Mouse (Mus musculus) kidney, embryonic 15.5 days (tissue): ENCODE results near the gene Ldhd. TPM values are rescaled to one million over a fixed set of nuclear protein-coding genes. Genes with fewer than 3 reads are reported as not detected.

Experiments
- ATAC-seq: fragments of 200-750 bp; cut with Nextera tagmentation; replicated peaks from 2 replicates; pipeline ENCODE4 v1.8.0; 2017; ENCODE audit warnings: moderate TSS enrichment; ENCODE audit not compliant: low FRiP score
- H3K27ac ChIP-seq: fragments of 300-500 bp; sonication (generic); 2 replicates; pipeline ENCODE4 v1.5.1; 2015; ENCODE audit warnings: mild to moderate bottlenecking, inconsistent platforms
- H3K27me3 ChIP-seq: fragments of 300-500 bp; sonication (generic); 2 replicates; pipeline ENCODE4 v1.6.1; 2015; ENCODE audit warnings: inconsistent platforms
- H3K36me3 ChIP-seq: fragments of 300-500 bp; sonication (generic); 2 replicates; pipeline ENCODE4 v1.6.1; 2015; ENCODE audit warnings: inconsistent platforms
- H3K4me1 ChIP-seq: fragments of 300-500 bp; sonication (generic); 2 replicates; pipeline ENCODE4 v1.6.1; 2015; ENCODE audit warnings: inconsistent platforms
- H3K4me2 ChIP-seq: fragments of 300-500 bp; sonication (generic); 2 replicates; pipeline ENCODE4 v1.6.1; 2015; ENCODE audit warnings: moderate library complexity, mild to moderate bottlenecking, inconsistent platforms
- H3K4me3 ChIP-seq: fragments of 300-500 bp; sonication (generic); replicated peaks from 2 replicates; pipeline ENCODE4 v1.5.1; 2015; ENCODE audit warnings: mild to moderate bottlenecking, inconsistent platforms
- H3K9ac ChIP-seq: fragments of 300-500 bp; sonication (generic); 2 replicates; pipeline ENCODE4 v1.6.1; 2015; ENCODE audit warnings: mild to moderate bottlenecking, inconsistent platforms
- H3K9me3 ChIP-seq: fragments of 300-500 bp; sonication (generic); replicated peaks from 2 replicates; pipeline ENCODE4 v1.6.1; 2016; ENCODE audit warnings: inconsistent platforms
- WGBS: fragments of 180-500 bp; shearing (Covaris S2); methylation state at CpG from one replicate; pipeline ENCODE4 v1.1.7; 2015; ENCODE audit warnings: mixed read lengths; 5-methylcytosine and 5-hydroxymethylcytosine counted together
- polyA plus RNA-seq: library from polyadenylated mRNA; unstranded; fragments of >200 nt; fragmentation: Nextera tagmentation; extraction: Ambion mirVana; gene quantifications from 2 replicates; pipeline ENCODE4 v1.2.1, GENCODE M21; 2015

Gene Ldhd
- polyA plus RNA-seq, 1 experiment from 2014 or later = 1.3 TPM

DNA sequence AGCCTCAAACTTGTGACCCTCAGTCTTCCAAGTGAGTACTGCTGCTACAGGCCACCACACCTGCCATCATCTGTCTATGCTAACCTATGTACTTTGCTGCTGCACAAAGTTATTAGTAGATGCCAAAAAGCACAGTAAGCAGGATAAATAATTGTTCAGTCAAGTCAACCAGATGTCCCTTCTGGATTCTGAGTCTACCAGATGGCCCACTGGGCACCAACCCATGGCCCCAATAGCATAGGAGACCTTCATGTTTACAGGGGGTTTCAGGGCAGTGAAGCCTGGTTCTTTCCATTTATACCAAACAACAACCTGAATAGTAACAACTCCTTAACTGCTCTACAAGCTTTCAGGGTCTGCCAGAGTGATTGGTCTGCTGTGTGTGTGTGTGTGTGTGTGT, 39.0 kb downstream of the Ldhd start:
- no peak overlapping the region for H3K9ac ChIP-seq
- ATAC-seq = no peak
- H3K4me2 ChIP-seq = no peak overlapping the region
- H3K4me3 ChIP-seq = no peak overlapping the region
- no peaks in the 10 kb centered on the region for H3K27me3 ChIP-seq
- no peaks in the 10 kb centered on the region for H3K36me3 ChIP-seq
- no peak overlapping the region for H3K27ac ChIP-seq
- H3K4me1 ChIP-seq = peaks cover 39% of the 10 kb centered on the region
- no peaks in the 10 kb centered on the region for H3K9me3 ChIP-seq

DNA sequence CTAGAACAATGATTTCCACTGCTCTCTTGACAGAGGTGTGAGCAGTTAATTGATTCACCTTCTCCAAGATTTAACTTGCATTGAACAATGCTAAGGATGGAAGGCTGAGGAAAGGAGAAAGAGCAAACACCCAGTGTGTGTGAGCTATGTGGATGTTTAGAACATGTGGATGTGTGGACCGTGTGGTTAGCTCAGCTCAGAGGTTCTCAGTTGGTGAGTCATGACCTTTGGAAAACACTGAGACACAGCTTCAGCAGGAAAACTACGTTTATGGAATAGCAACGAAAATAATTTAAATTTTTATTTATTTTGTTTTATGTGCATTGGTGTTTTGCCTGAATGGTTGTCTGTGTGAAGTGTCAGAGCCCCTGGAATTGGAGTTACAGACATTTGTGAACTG, 40.0 kb downstream of the Ldhd start:
- Histone ChIP-seq H3K4me1 (peaks cover 29% of the 10 kb centered on the region), H3K36me3 (no peaks in the 10 kb centered on the region), H3K9ac (no peak overlapping the region), H3K4me2 (no peak overlapping the region), H3K4me3 (no peak overlapping the region), H3K27ac (no peak overlapping the region), H3K9me3 (no peaks in the 10 kb centered on the region), H3K27me3 (no peaks in the 10 kb centered on the region)
- no peak for ATAC-seq
- 76% methylated on average over 3 of the region's 3 CpGs for WGBS

DNA sequence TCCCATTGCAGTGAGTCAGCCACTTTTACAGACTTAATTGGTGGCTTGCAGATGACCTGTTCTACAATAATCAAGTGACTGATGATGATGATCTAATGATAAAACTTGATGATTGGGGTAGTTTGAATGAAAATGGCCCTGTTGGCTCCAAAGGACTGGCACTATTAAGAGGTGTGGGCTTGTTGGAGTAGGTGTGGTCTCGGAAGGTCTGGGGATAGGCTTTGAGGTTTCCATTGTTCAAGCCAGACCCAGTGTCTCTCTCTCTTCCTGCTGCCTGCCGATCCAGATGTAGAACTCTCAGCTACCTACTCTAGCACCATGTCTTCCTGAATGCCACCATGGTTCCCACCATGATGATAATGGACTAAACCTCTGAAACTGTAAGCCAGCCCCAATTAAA, 41.8 kb downstream of the Ldhd start:
- ATAC-seq = no peak
- no peaks in the 10 kb centered on the region for H3K27me3 ChIP-seq
- H3K36me3 ChIP-seq = no peaks in the 10 kb centered on the region
- H3K4me2 ChIP-seq = no peak overlapping the region
- H3K4me1 ChIP-seq = peaks cover 13% of the 10 kb centered on the region
- WGBS = 85% methylated on average over 2 of the region's 2 CpGs
- no peak overlapping the region for H3K9ac ChIP-seq
- no peaks in the 10 kb centered on the region for H3K9me3 ChIP-seq
- no peak overlapping the region for H3K4me3 ChIP-seq
- no peak overlapping the region for H3K27ac ChIP-seq

DNA sequence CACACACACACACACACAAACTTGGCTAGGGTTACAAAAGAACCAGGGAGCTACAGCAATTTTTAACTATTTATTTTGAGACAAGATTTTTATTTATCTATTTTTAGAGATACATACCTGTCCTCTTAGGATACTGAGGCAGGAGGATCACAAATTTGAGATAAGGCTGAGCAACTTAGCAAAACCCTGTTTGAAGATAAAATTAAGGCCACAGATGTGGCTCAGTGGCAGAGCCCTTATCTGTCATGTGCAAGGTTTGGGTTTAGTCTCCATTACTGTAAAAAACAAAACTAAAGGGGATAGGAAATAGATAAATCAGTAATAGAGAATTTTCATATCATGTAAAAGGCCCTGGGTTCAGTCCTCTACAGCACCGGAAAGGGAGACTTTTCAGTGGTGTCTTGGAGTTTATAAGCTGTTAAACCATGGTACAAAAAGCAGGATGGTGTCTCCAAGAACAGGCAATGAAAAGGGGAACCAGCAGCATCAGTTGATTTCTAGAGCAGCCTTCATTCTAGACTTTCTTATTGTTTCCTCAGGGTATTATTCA, 42.6 kb downstream of the Ldhd start:
- Histone ChIP-seq H3K4me2 (no peak overlapping the region), H3K4me3 (no peak overlapping the region), H3K36me3 (no peaks in the 10 kb centered on the region), H3K9ac (no peak overlapping the region), H3K27ac (no peak overlapping the region), H3K27me3 (no peaks in the 10 kb centered on the region), H3K4me1 (peaks cover 6% of the 10 kb centered on the region), H3K9me3 (no peaks in the 10 kb centered on the region)
- whole genome bisulfite sequencing = 98% methylated on average over 1 of the region's 1 CpGs
- no peak for ATAC-seq

DNA sequence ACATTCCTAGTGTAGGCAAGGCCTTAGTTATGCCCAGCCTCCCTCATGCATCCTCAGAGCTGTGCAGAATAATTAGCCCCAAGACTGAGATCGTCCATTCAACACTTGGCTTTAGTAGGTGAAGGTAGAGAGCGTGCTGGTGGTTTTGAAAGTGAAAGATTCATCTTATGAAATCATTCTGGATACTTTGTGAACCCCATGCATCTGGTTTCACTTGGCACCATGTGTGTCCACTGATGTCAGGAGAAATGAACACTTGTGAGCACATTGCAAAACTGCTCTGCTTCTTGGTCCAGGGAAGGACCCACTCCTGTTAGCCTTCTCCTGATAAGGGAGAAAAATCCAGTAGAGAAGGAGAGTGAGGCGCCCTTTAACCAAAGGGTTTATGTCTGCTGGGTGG, 45.2 kb downstream of the Ldhd start:
- Histone ChIP-seq H3K27ac (no peak overlapping the region), H3K4me2 (no peak overlapping the region), H3K9ac (no peak overlapping the region), H3K27me3 (no peaks in the 10 kb centered on the region), H3K4me3 (no peak overlapping the region), H3K4me1 (0 out of 2 replicates have a peak, but pooled peaks cover 2% of the 10 kb centered on the region), H3K36me3 (peaks cover 3% of the 10 kb centered on the region; the same call in 1 of the 2 replicates), H3K9me3 (no peaks in the 10 kb centered on the region)
- WGBS = 88% methylated on average over 3 of the region's 3 CpGs
- no peak for ATAC-seq

DNA sequence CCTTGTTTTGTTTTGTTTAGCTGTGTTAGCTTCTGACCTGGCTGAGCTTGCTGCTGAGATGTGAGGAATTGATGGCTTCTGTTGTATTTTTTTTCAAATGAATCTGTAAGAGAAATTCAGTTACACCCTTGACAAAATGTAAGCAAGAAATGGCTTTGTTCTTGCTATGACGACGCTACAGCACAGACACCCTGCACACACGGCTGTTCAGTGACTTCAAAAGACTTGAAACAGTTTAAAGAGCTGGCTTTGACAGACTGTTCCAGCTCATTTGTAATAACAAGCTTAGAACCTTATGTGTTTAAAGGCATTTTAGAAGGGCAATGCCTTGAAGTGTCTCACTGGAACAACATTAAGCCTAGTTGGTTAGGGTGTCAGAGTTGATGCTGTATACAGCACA, 47.8 kb downstream of the Ldhd start:
- 66% methylated on average over 3 of the region's 3 CpGs for WGBS
- H3K9me3 ChIP-seq = no peaks in the 10 kb centered on the region
- no peak overlapping the region for H3K4me2 ChIP-seq
- no peak overlapping the region for H3K27ac ChIP-seq
- H3K4me3 ChIP-seq = no peak overlapping the region
- no peak for ATAC-seq
- peaks cover 10% of the 10 kb centered on the region; the same call in 1 of the 2 replicates for H3K36me3 ChIP-seq
- H3K4me1 ChIP-seq = no peaks in the 10 kb centered on the region
- H3K9ac ChIP-seq = no peak overlapping the region
- H3K27me3 ChIP-seq = no peaks in the 10 kb centered on the region

DNA sequence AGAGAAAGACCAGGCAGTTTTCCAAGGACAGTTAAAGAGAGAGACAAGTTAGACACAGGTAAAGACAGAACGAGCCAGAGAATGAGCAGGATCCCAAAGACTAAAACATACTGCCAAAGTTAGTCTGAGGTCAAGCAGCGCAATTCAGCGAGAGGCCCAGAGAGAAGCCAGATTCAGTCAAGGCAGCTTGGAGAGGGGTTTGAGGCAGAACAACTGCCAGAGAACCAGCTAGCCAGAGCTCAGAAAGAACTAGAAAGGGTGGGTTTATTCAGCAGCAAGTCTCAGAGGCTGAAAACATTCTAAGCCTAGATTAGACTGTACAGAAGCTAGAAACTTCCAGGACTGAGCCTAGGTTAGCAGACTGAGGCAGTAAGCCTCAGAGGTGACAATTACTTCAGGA, 49.9 kb downstream of the Ldhd start:
- no peak for ATAC-seq
- H3K4me1 ChIP-seq = peaks cover 18% of the 10 kb centered on the region
- WGBS = 78% methylated on average over 3 of the region's 3 CpGs
- no peak overlapping the region for H3K4me3 ChIP-seq
- H3K9me3 ChIP-seq = no peaks in the 10 kb centered on the region
- no peaks in the 10 kb centered on the region for H3K27me3 ChIP-seq
- H3K4me2 ChIP-seq = no peak overlapping the region
- H3K9ac ChIP-seq = no peak overlapping the region
- H3K36me3 ChIP-seq = peaks cover 12% of the 10 kb centered on the region; the same call in 1 of the 2 replicates
- H3K27ac ChIP-seq = no peak overlapping the region

DNA sequence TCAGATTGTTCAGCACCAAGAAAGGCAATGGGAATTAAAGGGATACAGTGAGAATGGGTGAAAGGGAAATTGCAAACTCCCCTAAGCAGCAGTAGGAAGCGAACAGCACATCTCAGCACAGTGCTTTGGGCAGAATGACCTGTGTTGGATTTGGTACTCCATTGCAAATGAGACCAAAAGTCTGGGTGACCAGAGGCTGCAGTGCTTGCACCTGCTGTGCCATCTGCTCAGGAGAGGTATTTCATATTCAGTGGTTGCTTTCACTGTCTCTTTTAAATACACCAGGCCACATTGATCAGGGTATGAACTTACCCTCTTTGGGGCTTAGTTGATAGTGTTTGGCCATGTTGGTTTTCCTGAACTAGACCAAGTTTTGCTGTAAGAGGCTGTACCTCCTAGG, 50.9 kb downstream of the Ldhd start:
- Histone ChIP-seq H3K27me3 (no peaks in the 10 kb centered on the region), H3K4me3 (no peak overlapping the region), H3K9ac (no peak overlapping the region), H3K36me3 (peaks cover 15% of the 10 kb centered on the region; the same call in 1 of the 2 replicates), H3K4me1 (peaks cover 18% of the 10 kb centered on the region), H3K27ac (no peak overlapping the region), H3K4me2 (no peak overlapping the region), H3K9me3 (no peaks in the 10 kb centered on the region)
- 96% methylated on average over 1 of the region's 1 CpGs for WGBS
- no peak for ATAC-seq

DNA sequence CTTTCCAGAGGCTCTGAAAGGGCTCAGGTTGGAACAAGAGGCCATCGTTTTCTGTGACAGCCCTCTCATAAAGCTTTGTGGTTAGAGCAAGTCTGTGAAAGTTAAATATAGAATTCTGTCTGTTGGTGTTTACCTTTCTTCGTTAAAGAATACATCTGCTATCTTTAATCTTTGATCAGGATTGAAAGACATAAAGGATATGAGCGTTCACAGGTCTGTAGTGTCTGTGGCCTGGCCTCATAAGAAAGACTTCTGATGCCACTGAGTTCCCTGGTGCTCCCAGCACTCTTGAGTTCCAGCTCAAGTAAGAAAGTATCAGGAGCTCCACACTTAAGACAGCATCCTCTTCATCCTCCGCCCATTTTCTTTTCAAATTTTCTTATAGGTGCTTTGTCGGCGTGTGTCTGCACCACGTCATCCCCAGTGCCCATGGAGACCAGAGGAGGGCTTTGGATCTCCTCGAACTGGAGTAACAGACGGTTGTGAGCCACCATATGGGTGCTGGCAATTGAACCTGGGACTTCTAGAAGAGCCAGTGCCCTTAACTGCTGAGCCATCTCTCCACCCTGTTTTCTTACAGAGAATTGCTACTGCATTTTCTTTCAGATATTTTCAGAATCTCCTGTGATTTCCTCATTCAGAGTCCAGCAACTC, 52.2 kb downstream of the Ldhd start:
- ATAC-seq = no peak
- peaks cover 18% of the 10 kb centered on the region for H3K4me1 ChIP-seq
- no peak overlapping the region for H3K27ac ChIP-seq
- H3K9me3 ChIP-seq = no peaks in the 10 kb centered on the region
- H3K36me3 ChIP-seq = peaks cover 15% of the 10 kb centered on the region; the same call in 1 of the 2 replicates
- no peak overlapping the region for H3K9ac ChIP-seq
- no peak overlapping the region for H3K4me3 ChIP-seq
- no peaks in the 10 kb centered on the region for H3K27me3 ChIP-seq
- no peak overlapping the region for H3K4me2 ChIP-seq
- 81% methylated on average over 9 of the region's 9 CpGs for WGBS

DNA sequence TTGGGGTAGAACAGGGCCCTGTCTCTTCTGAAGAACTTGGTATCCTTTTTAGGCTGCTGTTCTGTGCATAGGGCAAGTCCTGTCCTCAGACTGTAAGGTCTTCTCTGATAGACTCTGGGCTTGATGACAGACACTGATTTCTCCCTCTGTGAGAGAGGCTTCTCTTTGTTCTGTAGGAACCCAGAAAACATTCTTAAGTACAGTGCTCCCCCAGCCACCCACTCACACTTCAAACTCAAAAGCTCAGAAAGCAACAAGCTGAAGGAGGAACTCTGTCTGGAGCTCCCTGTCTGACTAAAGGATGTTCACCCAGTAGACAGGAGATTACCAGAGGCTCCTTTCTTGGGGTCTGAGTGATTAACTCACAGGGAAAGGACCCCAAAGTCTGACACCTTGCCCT, 53.7 kb downstream of the Ldhd start:
- no peak overlapping the region for H3K4me2 ChIP-seq
- H3K27ac ChIP-seq = peak overlapping the region; percentile 18; the same call in 1 of the 2 replicates
- ATAC-seq = no peak
- no peak overlapping the region for H3K9ac ChIP-seq
- no peaks in the 10 kb centered on the region for H3K27me3 ChIP-seq
- no peaks in the 10 kb centered on the region for H3K9me3 ChIP-seq
- peaks cover 32% of the 10 kb centered on the region for H3K4me1 ChIP-seq
- peaks cover 15% of the 10 kb centered on the region; the same call in 1 of the 2 replicates for H3K36me3 ChIP-seq
- no peak overlapping the region for H3K4me3 ChIP-seq

DNA sequence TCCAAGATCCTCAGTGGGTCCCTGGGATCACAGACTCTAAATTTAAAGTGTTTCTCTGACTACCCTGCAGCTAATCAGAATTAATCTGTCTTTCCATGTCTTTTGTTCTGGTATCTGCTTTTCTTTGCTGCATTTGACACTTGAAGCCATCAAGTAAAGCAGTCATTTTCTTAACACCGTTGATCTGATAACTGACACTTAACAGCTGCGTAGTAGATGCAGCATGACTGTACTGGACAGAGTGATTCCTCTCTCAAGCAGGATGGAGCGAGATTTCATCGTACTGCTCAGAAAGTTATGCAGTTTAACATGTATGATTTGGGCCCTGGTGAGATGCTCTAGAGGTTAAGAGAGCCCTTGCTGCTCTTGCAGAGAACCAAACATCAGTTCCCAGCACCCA, 54.7 kb downstream of the Ldhd start:
- 93% methylated on average over 4 of the region's 4 CpGs for WGBS
- Histone ChIP-seq H3K4me3 (no peak overlapping the region), H3K9me3 (no peaks in the 10 kb centered on the region), H3K4me1 (peaks cover 33% of the 10 kb centered on the region), H3K36me3 (peaks cover 12% of the 10 kb centered on the region; the same call in 1 of the 2 replicates), H3K27me3 (no peaks in the 10 kb centered on the region), H3K27ac (0 out of 2 replicates have a peak overlapping the region, but pooled peaks have one; percentile 13), H3K9ac (no peak overlapping the region), H3K4me2 (no peak overlapping the region)
- no peak for ATAC-seq

DNA sequence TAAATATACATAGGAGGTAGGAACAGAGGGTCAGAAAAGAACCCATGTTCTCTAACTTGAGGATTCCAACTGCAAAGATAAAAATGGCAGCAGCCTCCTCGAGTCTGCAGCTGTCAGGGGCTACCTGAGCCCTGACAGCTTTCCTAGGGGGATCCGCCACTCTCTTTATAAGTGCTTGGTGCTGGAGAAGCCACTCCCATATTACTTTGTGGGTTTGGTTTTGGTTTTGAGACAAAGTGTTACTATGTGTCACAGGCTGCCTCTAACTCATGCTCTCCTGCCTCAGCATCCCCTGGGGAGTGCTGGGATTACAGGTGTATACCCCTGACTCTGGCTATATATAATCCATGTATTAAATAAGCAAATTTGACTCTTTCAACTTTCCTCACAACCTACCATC, 56.2 kb downstream of the Ldhd start:
- Histone ChIP-seq H3K9me3 (no peaks in the 10 kb centered on the region), H3K27ac (no peak overlapping the region), H3K9ac (no peak overlapping the region), H3K27me3 (no peaks in the 10 kb centered on the region), H3K4me2 (no peak overlapping the region), H3K4me3 (no peak overlapping the region), H3K4me1 (peaks cover 35% of the 10 kb centered on the region), H3K36me3 (peaks cover 12% of the 10 kb centered on the region; the same call in 1 of the 2 replicates)
- 75% methylated on average over 2 of the region's 2 CpGs for WGBS
- ATAC-seq = no peak
